Mouse (Mus musculus) bone marrow, adult 2 months (tissue): ENCODE data around the gene Eaf2.

Experiments used
- CTCF ChIP-seq: fragments of 200-500 bp; IDR thresholded peaks from 2 replicates; pipeline ENCODE4 v1.5.1; 2011; ENCODE audit warnings: low read length, control low read depth; ENCODE audit not compliant: control insufficient read depth, insufficient read depth
- POLR2A ChIP-seq: fragments of 200-500 bp; IDR thresholded peaks from 2 replicates; pipeline ENCODE4 v1.6.1; 2011; ENCODE audit warnings: low read depth, mild to moderate bottlenecking, control low read depth, low read length, borderline replicate concordance; ENCODE audit not compliant: control insufficient read depth

- TF ChIP-seq CTCF (no peak), POLR2A (no peak)
These were observed 39.4 kb upstream of the Eaf2 start for GRCm38 (mm10) chr16:36914195-36914594.
